Mouse (Mus musculus) intestine, postnatal 0 days (tissue): ENCODE data around the gene Msantd2. TPM values are rescaled to one million over a fixed set of nuclear protein-coding genes. Genes with fewer than 3 reads are reported as not detected.
A peak's percentile ranks its signal among the peaks of the same experiment; 100 is the strongest.

ENCODE experiments used
- ATAC-seq: fragments of 200-750 bp; cut with Nextera tagmentation; 2 replicates; pipeline ENCODE4 v1.8.0; 2017; ENCODE audit warnings: mild to moderate bottlenecking, moderate TSS enrichment, moderate library complexity
- H3K27ac ChIP-seq: fragments of 300-500 bp; sonication (generic); 2 replicates; pipeline ENCODE4 v1.5.1; 2014; ENCODE audit warnings: mild to moderate bottlenecking, low read depth, low read length, moderate library complexity
- H3K27me3 ChIP-seq: fragments of 300-500 bp; sonication (generic); replicated peaks from 2 replicates; pipeline ENCODE4 v1.6.1; 2014; ENCODE audit warnings: low read length, mixed read lengths; ENCODE audit not compliant: control insufficient read depth, insufficient read depth
- H3K36me3 ChIP-seq: fragments of 300-500 bp; sonication (generic); 2 replicates; pipeline ENCODE4 v1.6.1; 2014; ENCODE audit warnings: mild to moderate bottlenecking, moderate library complexity; ENCODE audit not compliant: control insufficient read depth, insufficient read depth
- H3K4me1 ChIP-seq: fragments of 300-500 bp; sonication (generic); replicated peaks from 2 replicates; pipeline ENCODE4 v1.6.1; 2014; ENCODE audit warnings: antibody characterized with exemption, low read length, mixed read lengths; ENCODE audit not compliant: control insufficient read depth, insufficient read depth
- H3K4me2 ChIP-seq: fragments of 300-500 bp; sonication (generic); replicated peaks from 2 replicates; pipeline ENCODE4 v1.6.1; 2014; ENCODE audit warnings: low read depth, mild to moderate bottlenecking, moderate library complexity
- H3K4me3 ChIP-seq: fragments of 300-500 bp; sonication (generic); 2 replicates; pipeline ENCODE4 v1.5.1; 2014; ENCODE audit warnings: low read depth, low read length
- H3K9ac ChIP-seq: fragments of 300-500 bp; sonication (generic); 2 replicates; pipeline ENCODE4 v1.6.1; 2014; ENCODE audit warnings: mild to moderate bottlenecking, low read depth, low read length
- H3K9me3 ChIP-seq: fragments of 300-500 bp; sonication (generic); 2 replicates; pipeline ENCODE4 v1.6.1; 2016; ENCODE audit warnings: mixed run types; ENCODE audit not compliant: control insufficient read depth
- CTCF ChIP-seq: sonication (generic); IDR thresholded peaks from 2 replicates; pipeline ENCODE4 v1.5.1; 2016; ENCODE audit warnings: low read depth, mild to moderate bottlenecking, control low read depth, antibody characterized with exemption, moderate library complexity
- WGBS: fragments of 180-500 bp; shearing (Covaris S2); extraction: QIAGEN DNeasy Blood & Tissue Kit; methylation state at CpG from one replicate; pipeline ENCODE4 v1.1.7; 2014; 5-methylcytosine and 5-hydroxymethylcytosine counted together
- polyA plus RNA-seq: library from polyadenylated mRNA; unstranded; fragments of >200 nt; fragmentation: Nextera tagmentation; extraction: Ambion mirVana; gene quantifications from 2 replicates; pipeline ENCODE4 v1.2.1, GENCODE M21; 2015

Gene Msantd2
- polyA plus RNA-seq, 1 experiment from 2014 or later: 7.4 TPM

DNA sequence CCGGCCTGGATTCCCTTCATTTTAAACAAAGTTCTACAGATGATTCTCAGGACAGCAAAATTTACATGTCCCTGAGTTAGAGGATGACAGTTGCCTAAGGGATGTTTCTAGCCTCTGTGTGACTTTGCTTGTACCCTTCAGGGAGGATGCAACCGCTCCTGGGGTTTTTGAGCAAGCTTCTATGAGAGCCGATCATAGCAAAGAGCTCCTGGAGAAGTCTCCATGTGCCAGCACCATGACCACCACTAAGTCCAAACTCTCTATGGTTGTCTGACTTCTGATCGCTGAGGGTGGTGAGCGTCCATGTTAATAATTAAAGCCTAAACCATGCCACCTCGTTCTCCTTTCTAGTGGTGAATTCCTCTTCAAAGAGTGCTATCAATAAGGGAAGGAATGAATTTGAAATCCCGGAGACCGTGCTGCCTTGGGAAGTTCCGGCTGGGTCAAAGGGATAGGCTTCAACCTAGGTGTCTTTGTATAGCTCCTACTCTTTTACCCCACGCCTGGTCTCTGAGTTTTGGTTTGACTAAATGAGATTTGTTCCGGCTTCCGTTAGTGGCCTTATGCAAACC, 54.8 kb downstream of the Msantd2 start:
- Histone ChIP-seq H3K27ac (no peak overlapping the region), H3K9ac (no peak overlapping the region), H3K9me3 (no peaks in the 10 kb centered on the region), H3K4me1 (no peaks in the 10 kb centered on the region), H3K27me3 (peaks cover 17% of the 10 kb centered on the region), H3K4me2 (peak overlapping the region; percentile 72), H3K4me3 (peak overlapping the region; percentile 37), H3K36me3 (no peaks in the 10 kb centered on the region)
- ATAC-seq: no peak
- TF ChIP-seq CTCF: no peak
- 33% methylated on average over 12 of the region's 12 CpGs for WGBS

DNA sequence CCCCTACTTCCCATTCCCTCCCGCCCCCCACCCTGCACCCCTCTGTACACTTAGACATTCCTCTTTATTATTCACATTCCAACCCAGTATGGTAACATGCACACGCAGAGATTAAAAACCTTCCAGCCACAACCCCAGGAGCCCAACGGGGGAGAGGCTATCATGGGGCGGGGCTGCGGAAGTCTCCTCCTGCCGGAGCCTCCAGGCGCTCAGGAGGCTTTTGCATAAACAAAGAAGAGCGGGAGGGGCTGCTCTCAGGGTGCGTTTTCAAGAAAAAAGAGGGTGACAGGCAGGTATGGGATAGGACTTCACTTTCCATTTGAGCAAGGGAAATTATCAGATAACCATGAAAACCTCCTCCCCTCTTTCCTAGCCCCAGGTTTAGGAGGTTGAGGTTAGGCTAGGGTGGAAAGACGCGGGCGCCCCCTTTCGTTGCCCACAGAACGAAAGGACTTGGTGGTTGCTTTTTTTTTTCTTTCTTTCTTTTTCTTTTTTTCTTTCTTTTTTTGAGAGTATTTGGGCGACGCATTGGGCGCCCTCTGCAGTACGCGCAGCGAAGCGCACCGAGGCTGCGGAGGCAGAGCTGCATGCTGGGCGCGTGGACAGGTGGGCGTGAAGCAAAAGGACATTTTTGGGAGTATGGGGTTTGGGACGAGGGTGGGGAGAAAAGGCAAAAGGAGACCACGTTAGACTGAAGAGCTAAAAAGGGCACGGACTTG, 55.5 kb downstream of the Msantd2 start:
- Histone ChIP-seq H3K4me3 (peak overlapping the region; percentile 37), H3K4me1 (no peaks in the 10 kb centered on the region), H3K36me3 (no peaks in the 10 kb centered on the region), H3K4me2 (peak overlapping the region; percentile 72), H3K27me3 (peaks cover 17% of the 10 kb centered on the region), H3K9me3 (no peaks in the 10 kb centered on the region), H3K27ac (no peak overlapping the region), H3K9ac (0 out of 2 replicates have a peak overlapping the region, but pooled peaks have one; percentile 4)
- TF ChIP-seq CTCF: peak; percentile 78; the same call in 1 of the 2 replicates
- WGBS: 3% methylated on average over 29 of the region's 29 CpGs
- ATAC-seq: peak; percentile 70

DNA sequence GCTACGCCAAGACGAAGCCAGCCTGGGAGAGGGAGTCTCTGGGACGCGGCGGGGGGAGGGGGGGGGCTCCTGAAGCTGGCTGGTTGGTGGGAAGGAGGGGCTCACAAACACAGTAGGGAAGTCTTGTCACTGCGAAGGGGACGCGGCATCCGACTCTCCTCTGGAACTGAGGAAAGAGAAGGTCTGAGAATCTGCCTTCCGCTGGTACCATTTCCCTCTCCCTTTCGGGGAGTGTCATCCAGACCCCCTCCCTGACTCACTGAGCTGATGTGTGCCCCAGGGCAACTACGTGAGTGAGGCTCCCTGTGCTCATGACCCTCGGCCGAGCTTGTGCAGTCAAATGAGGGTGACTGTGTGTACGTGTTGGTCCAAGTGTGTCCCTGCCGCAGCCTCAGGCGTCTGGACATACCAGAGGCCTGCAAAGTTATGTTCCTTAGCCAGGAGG, 56.1 kb downstream of the Msantd2 start:
- H3K36me3 ChIP-seq: no peaks in the 10 kb centered on the region
- ATAC-seq: no peak
- no peaks in the 10 kb centered on the region for H3K9me3 ChIP-seq
- 24% methylated on average over 17 of the region's 17 CpGs for WGBS
- peak overlapping the region; percentile 37 for H3K4me3 ChIP-seq
- H3K9ac ChIP-seq: no peak overlapping the region
- TF ChIP-seq CTCF: no peak
- no peak overlapping the region for H3K27ac ChIP-seq
- peaks cover 17% of the 10 kb centered on the region for H3K27me3 ChIP-seq
- peak overlapping the region; percentile 72 for H3K4me2 ChIP-seq
- H3K4me1 ChIP-seq: no peaks in the 10 kb centered on the region

DNA sequence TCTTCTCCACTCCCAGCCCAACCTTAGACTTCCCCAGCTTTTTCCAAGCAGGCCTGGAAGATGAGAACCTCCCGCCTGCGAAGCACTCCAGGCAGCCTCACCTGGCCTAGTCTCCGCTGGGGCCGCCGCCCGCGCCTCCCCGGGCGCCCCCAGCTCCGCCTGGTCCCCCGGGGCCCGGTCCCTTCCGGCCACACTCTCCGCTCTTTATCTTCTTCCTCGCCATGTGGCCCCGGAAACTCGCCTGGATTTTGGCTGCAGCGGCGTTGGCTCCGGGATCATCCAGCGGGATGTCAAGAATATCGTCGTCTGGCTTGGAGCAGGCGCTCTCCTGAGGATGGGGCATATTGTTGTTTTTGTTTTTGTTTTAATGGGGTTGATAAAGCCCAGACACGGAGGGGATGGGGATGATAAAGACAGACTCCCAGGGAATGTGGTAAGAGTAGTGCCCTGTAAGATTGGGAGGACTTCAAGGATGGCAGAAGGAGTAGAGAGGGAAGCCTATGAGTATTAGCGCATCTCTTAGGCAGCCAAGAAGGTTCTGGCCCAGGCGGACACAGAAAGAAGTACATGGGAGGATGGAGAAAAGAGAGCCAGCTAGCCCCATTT, 56.8 kb downstream of the Msantd2 start:
- H3K4me1 ChIP-seq: no peaks in the 10 kb centered on the region
- no peaks in the 10 kb centered on the region for H3K9me3 ChIP-seq
- H3K4me3 ChIP-seq: no peak overlapping the region
- H3K36me3 ChIP-seq: no peaks in the 10 kb centered on the region
- H3K4me2 ChIP-seq: 0 out of 2 replicates have a peak overlapping the region, but pooled peaks have one; percentile 3
- peaks cover 20% of the 10 kb centered on the region for H3K27me3 ChIP-seq
- WGBS: 36% methylated on average over 27 of the region's 27 CpGs
- ATAC-seq: no peak
- TF ChIP-seq CTCF: no peak
- H3K9ac ChIP-seq: no peak overlapping the region
- H3K27ac ChIP-seq: no peak overlapping the region

DNA sequence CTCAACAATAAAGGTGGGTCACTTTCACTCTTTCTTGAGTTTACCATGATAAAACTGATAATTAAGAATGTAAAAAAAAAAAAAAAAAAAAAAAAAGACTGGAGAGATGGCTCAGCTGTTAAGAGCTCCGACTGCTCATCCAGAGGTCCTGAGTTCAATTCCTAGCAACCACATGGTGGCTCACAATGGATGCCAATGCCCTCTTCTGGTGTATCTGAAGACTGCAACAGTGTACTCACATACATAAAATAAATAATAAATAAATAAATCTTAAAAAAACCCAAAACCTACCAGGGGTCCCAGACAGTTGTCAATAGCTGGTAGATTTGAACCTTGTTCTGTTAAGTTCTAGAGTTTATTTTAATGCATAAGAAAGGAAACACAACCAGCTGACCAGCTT, 57.8 kb downstream of the Msantd2 start:
- peak; percentile 37 for TF ChIP-seq CTCF
- ATAC-seq: no peak
- H3K27me3 ChIP-seq: peaks cover 29% of the 10 kb centered on the region

DNA sequence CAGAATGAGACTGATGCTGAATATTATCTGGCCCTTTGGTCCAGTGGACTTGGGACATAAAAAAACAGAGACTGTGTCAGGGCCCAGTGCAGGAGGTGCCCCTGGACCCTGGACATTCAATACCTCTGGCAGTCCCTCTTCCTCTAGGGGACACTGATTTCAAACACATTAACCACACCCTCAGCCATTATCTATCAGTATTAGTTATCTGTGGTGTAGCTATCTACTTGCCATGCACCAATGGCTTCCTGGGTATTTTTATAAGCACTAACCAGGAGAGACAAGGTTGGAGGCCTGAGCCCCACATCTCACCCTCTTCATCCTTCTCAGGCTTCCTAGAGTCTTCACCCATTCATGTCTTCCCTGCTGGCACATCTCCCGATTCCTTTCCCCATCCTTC, 61.3 kb downstream of the Msantd2 start:
- H3K27me3 ChIP-seq: peaks cover 41% of the 10 kb centered on the region
- no peak overlapping the region for H3K4me2 ChIP-seq
- H3K27ac ChIP-seq: no peak overlapping the region
- H3K36me3 ChIP-seq: no peaks in the 10 kb centered on the region
- ATAC-seq: no peak
- TF ChIP-seq CTCF: no peak
- no peaks in the 10 kb centered on the region for H3K9me3 ChIP-seq
- H3K4me1 ChIP-seq: 0 out of 2 replicates have a peak, but pooled peaks cover 4% of the 10 kb centered on the region
- 58% methylated on average over 1 of the region's 1 CpGs for WGBS
- H3K4me3 ChIP-seq: no peak overlapping the region
- H3K9ac ChIP-seq: no peak overlapping the region

More for the DNA sequence above, 57.8 kb downstream of the Msantd2 start:
- H3K36me3 ChIP-seq: no peaks in the 10 kb centered on the region
- H3K4me1 ChIP-seq: 0 out of 2 replicates have a peak, but pooled peaks cover 4% of the 10 kb centered on the region
- no peak overlapping the region for H3K9ac ChIP-seq
- no peaks in the 10 kb centered on the region for H3K9me3 ChIP-seq
- no peak overlapping the region for H3K27ac ChIP-seq
- H3K4me2 ChIP-seq: no peak overlapping the region
- WGBS: 91% methylated on average over 1 of the region's 1 CpGs
- H3K4me3 ChIP-seq: no peak overlapping the region
